Mouse (Mus musculus) MEL (cell line): ENCODE data around the gene Cfap54. TPM values are rescaled to one million over a fixed set of nuclear protein-coding genes. Genes with fewer than 3 reads are reported as not detected.

ENCODE experiments used
- DNase-seq: peaks from one replicate; pipeline ENCODE4 v3.0.0; 2011; ENCODE audit warnings: low read depth, low spot score
- H3K27ac ChIP-seq: 2 replicates; pipeline ENCODE4 v1.5.1; 2012; ENCODE audit warnings: low read depth, mild to moderate bottlenecking, control low read depth, low read length, moderate library complexity; ENCODE audit not compliant: control insufficient read depth
- H3K27me3 ChIP-seq, 2 experiments: fragments of 150-350 bp in 1 of 2; sonication (generic) in 1 of 2; 2 replicates each; pipeline ENCODE4 v1.6.1; 2012; ENCODE audit warnings: low read length in 2 of 2, mild to moderate bottlenecking in 2 of 2, improper control_type of control experiment in 1 of 2, moderate library complexity in 1 of 2; ENCODE audit not compliant: insufficient read depth in 2 of 2, control insufficient read depth in 1 of 2
- H3K36me3 ChIP-seq, 2 experiments: 2 replicates each; pipeline ENCODE4 v1.6.1; 2012 to 2014; ENCODE audit warnings: low read length in 2 of 2, improper control_type of control experiment in 1 of 2, inconsistent platforms in 1 of 2, mild to moderate bottlenecking in 1 of 2; ENCODE audit not compliant: insufficient read depth in 2 of 2, control insufficient read depth in 1 of 2
- H3K4me1 ChIP-seq, 2 experiments: fragments of 150-350 bp in 1 of 2; sonication (generic) in 1 of 2; 2 replicates each; pipeline ENCODE4 v1.6.1; 2012; ENCODE audit warnings: low read length in 2 of 2, improper control_type of control experiment in 1 of 2, mild to moderate bottlenecking in 1 of 2; ENCODE audit not compliant: insufficient read depth in 2 of 2, control insufficient read depth in 1 of 2
- H3K4me3 ChIP-seq, 2 experiments: fragments of 150-350 bp in 1 of 2; sonication (generic) in 1 of 2; 2 replicates each; pipeline ENCODE4 v1.5.1; 2012; ENCODE audit warnings: low read depth in 2 of 2, low read length in 2 of 2, mild to moderate bottlenecking in 2 of 2, moderate library complexity in 2 of 2, control low read depth in 1 of 2, improper control_type of control experiment in 1 of 2; ENCODE audit not compliant: control insufficient read depth in 1 of 2, insufficient read depth in 1 of 2
- H3K79me2 ChIP-seq: 2 replicates; pipeline ENCODE4 v1.6.1; 2012; ENCODE audit warnings: mild to moderate bottlenecking, low read length, moderate library complexity; ENCODE audit not compliant: control insufficient read depth, poor library complexity, insufficient read depth
- H3K9ac ChIP-seq: 2 replicates; pipeline ENCODE4 v1.6.1; 2012; ENCODE audit warnings: low read depth, mild to moderate bottlenecking, control low read depth, low read length, moderate library complexity; ENCODE audit not compliant: control insufficient read depth, poor library complexity, severe bottlenecking
- H3K9me3 ChIP-seq: fragments of 150-350 bp; sonication (generic); replicated peaks from 2 replicates; pipeline ENCODE4 v1.6.1; 2012; ENCODE audit warnings: mild to moderate bottlenecking, low read length, improper control_type of control experiment, moderate library complexity; ENCODE audit not compliant: insufficient read depth
- ELF1 ChIP-seq: IDR thresholded peaks from 2 replicates; pipeline ENCODE4 v1.6.1; 2014; ENCODE audit warnings: low read depth, mild to moderate bottlenecking, inconsistent platforms, low read length, improper control_type of control experiment, moderate library complexity
- GABPA ChIP-seq: IDR thresholded peaks from 2 replicates; pipeline ENCODE4 v1.6.1; 2012; ENCODE audit warnings: low read depth, mild to moderate bottlenecking, inconsistent platforms, low read length, improper control_type of control experiment, moderate library complexity
- GATA1 ChIP-seq: IDR thresholded peaks from 2 replicates; pipeline ENCODE4 v1.6.1; 2011; ENCODE audit warnings: low read depth, low read length, improper control_type of control experiment
- HCFC1 ChIP-seq: IDR thresholded peaks from 2 replicates; pipeline ENCODE4 v1.6.1; 2012; ENCODE audit warnings: low read depth, mild to moderate bottlenecking, inconsistent platforms, low read length, improper control_type of control experiment, moderate library complexity
- MAFK ChIP-seq: IDR thresholded peaks from 2 replicates; pipeline ENCODE4 v1.6.1; 2011; ENCODE audit warnings: low read depth, mild to moderate bottlenecking, low read length, improper control_type of control experiment, borderline replicate concordance
- MAX ChIP-seq: IDR thresholded peaks from 2 replicates; pipeline ENCODE4 v1.6.1; 2011; ENCODE audit warnings: low read length, improper control_type of control experiment
- MAZ ChIP-seq: IDR thresholded peaks from 2 replicates; pipeline ENCODE4 v1.6.1; 2012; ENCODE audit warnings: low read depth, mild to moderate bottlenecking, inconsistent platforms, low read length, improper control_type of control experiment
- MXI1 ChIP-seq: IDR thresholded peaks from 2 replicates; pipeline ENCODE4 v1.6.1; 2011; ENCODE audit warnings: mild to moderate bottlenecking, low read depth, low read length, improper control_type of control experiment
- MYB ChIP-seq: IDR thresholded peaks from 2 replicates; pipeline ENCODE4 v1.6.1; 2011; ENCODE audit warnings: mild to moderate bottlenecking, low read depth, low read length, improper control_type of control experiment
- NELFE ChIP-seq: IDR thresholded peaks from 2 replicates; pipeline ENCODE4 v1.6.1; 2011; ENCODE audit warnings: low read depth, low read length, improper control_type of control experiment
- POLR2A ChIP-seq, 2 experiments: IDR thresholded peaks; 2 replicates each; pipeline ENCODE4 v1.6.1; 2011 to 2012; ENCODE audit warnings: low read length in 2 of 2, mild to moderate bottlenecking in 2 of 2, control low read depth in 1 of 2, improper control_type of control experiment in 1 of 2, low read depth in 1 of 2, moderate library complexity in 1 of 2; ENCODE audit not compliant: control insufficient read depth in 1 of 2, insufficient read depth in 1 of 2, poor library complexity in 1 of 2
- RCOR1 ChIP-seq: IDR thresholded peaks from 2 replicates; pipeline ENCODE4 v1.6.1; 2012; ENCODE audit warnings: low read depth, mild to moderate bottlenecking, inconsistent platforms, low read length, improper control_type of control experiment
- SIN3A ChIP-seq: IDR thresholded peaks from 2 replicates; pipeline ENCODE4 v1.6.1; 2012; ENCODE audit warnings: low read length, improper control_type of control experiment, inconsistent platforms
- SMC3 ChIP-seq: IDR thresholded peaks from 2 replicates; pipeline ENCODE4 v1.6.1; 2011; ENCODE audit warnings: low read depth, low read length, improper control_type of control experiment
- TAL1 ChIP-seq: IDR thresholded peaks from 2 replicates; pipeline ENCODE4 v1.6.1; 2012; ENCODE audit warnings: mild to moderate bottlenecking, inconsistent platforms, low read length, moderate library complexity, mixed read lengths
- TCF12 ChIP-seq: IDR thresholded peaks from 2 replicates; pipeline ENCODE4 v1.6.1; 2014; ENCODE audit warnings: low read depth, mild to moderate bottlenecking, inconsistent platforms, low read length, improper control_type of control experiment, moderate library complexity
- USF1 ChIP-seq: IDR thresholded peaks from 2 replicates; pipeline ENCODE4 v1.6.1; 2014; ENCODE audit warnings: low read depth, mild to moderate bottlenecking, inconsistent platforms, low read length, improper control_type of control experiment, moderate library complexity
- USF2 ChIP-seq, 2 experiments: IDR thresholded peaks; 2 replicates each; pipeline ENCODE4 v1.6.1; 2011 to 2012; ENCODE audit warnings: improper control_type of control experiment in 2 of 2, low read length in 2 of 2, borderline replicate concordance in 1 of 2, inconsistent platforms in 1 of 2, low read depth in 1 of 2, mild to moderate bottlenecking in 1 of 2; ENCODE audit not compliant: insufficient read depth in 1 of 2
- ZC3H11A ChIP-seq: IDR thresholded peaks from 2 replicates; pipeline ENCODE4 v1.6.1; 2012; ENCODE audit warnings: low read depth, mild to moderate bottlenecking, inconsistent platforms, low read length, improper control_type of control experiment
- ZMIZ1 ChIP-seq: IDR thresholded peaks from 2 replicates; pipeline ENCODE4 v1.6.1; 2012; ENCODE audit warnings: low read depth, mild to moderate bottlenecking, inconsistent platforms, low read length, improper control_type of control experiment, moderate library complexity
- ZNF384 ChIP-seq: IDR thresholded peaks from 2 replicates; pipeline ENCODE4 v1.6.1; 2012; ENCODE audit warnings: low read depth, mild to moderate bottlenecking, inconsistent platforms, low read length, improper control_type of control experiment
- polyA plus RNA-seq, 2 experiments: library from polyadenylated mRNA; stranded (reverse) in 1 of 2; unstranded in 1 of 2; fragments of >175 nt in 1 of 2; fragments of >200 nt in 1 of 2; gene quantifications; 2 replicates each; pipeline versions ENCODE4 v1.2.1 to v1.2.4; 2012; ENCODE audit warnings: low replicate concordance in 2 of 2, low read depth in 1 of 2; ENCODE audit not compliant: insufficient read length in 2 of 2, insufficient read depth in 1 of 2, missing spikeins in 1 of 2
- total RNA-seq: library from RNA; depleted of rRNA; stranded (reverse); fragments of 300-350 nt; gene quantifications from 2 replicates; pipeline ENCODE4 v1.2.3, GENCODE M21; 2012

Gene Cfap54
- total and polyA plus RNA-seq, 3 experiments, result 2.0 to 2.7 TPM; not detected in 1

GRCm38 (mm10) chr10:92782691-92783090, 298.7 kb downstream of the Cfap54 start:
- no peaks in the 10 kb centered on the region for H3K9me3 ChIP-seq
- DNase-seq, result no peak
- H3K27ac ChIP-seq, result no peak overlapping the region
- no peaks in the 10 kb centered on the region for H3K36me3 ChIP-seq
- no peaks in the 10 kb centered on the region for H3K79me2 ChIP-seq
- no peak overlapping the region for H3K9ac ChIP-seq
- no peak for TF ChIP-seq MXI1
- TF ChIP-seq RCOR1, result no peak
- no peak for TF ChIP-seq TCF12
- no peak for TF ChIP-seq SMC3
- no peak for TF ChIP-seq ELF1
- TF ChIP-seq TAL1, result no peak
- TF ChIP-seq SIN3A, result no peak
- no peaks in the 10 kb centered on the region for H3K4me1 ChIP-seq
- no peak overlapping the region for H3K4me3 ChIP-seq
- H3K27me3 ChIP-seq, result no peaks in the 10 kb centered on the region

GRCm38 (mm10) chr10:92754359-92754758, 327.1 kb downstream of the Cfap54 start:
- Histone ChIP-seq H3K9me3 (no peaks in the 10 kb centered on the region), H3K79me2 (no peaks in the 10 kb centered on the region), H3K9ac (no peak overlapping the region), H3K27ac (no peak overlapping the region), H3K27me3 (no peaks in the 10 kb centered on the region), H3K4me3 (no peak overlapping the region)
- DNase-seq, result no peak
- TF ChIP-seq MYB (no peak), GABPA (no peak), NELFE (no peak), USF1 (no peak), USF2 (IDR thresholded peaks at IDR 0.05; ENCODE audit: borderline replicate concordance in 1 of 2, insufficient read depth in 1 of 2, low read depth in 1 of 2, low read length in 2 of 2) (no peak), GATA1 (no peak), MAFK (no peak), ZNF384 (no peak), POLR2A (IDR thresholded peaks at IDR 0.05; ENCODE audit: control insufficient read depth in 1 of 2, insufficient read depth in 1 of 2, low read depth in 1 of 2, low read length in 2 of 2, poor library complexity in 1 of 2) (no peak), TCF12 (no peak), MAZ (no peak), HCFC1 (no peak), ZC3H11A (no peak), MAX (no peak), MXI1 (no peak), ZMIZ1 (no peak)
- TF ChIP-seq, all 39 proteins: peak for 0
- no peaks in the 10 kb centered on the region for H3K4me1 ChIP-seq
- no peaks in the 10 kb centered on the region for H3K36me3 ChIP-seq
